Mouse (Mus musculus): Measurements from ENCODE around the gene Higd1c.
"Not testable (repeated sequence)": the region's sequence is repeated elsewhere in the genome, so short reads cannot be mapped to it uniquely, and the experiment has no call there.

GRCm38 (mm10) chr15:100353399-100353798 is 10.9 kb upstream of the Higd1c start:
- not testable (repeated sequence) for TF ChIP-seq CTCF (IDR thresholded peaks at IDR 0.05; ENCODE audit: borderline replicate concordance, insufficient read depth, low read depth, low read length); POLR2A (IDR thresholded peaks at IDR 0.05; ENCODE audit: borderline replicate concordance, insufficient read depth, low read length)

Data from cerebellum, adult 2 months (tissue).